Mouse (Mus musculus) limb, embryonic 14.5 days (tissue): ENCODE results near the gene Trim9. TPM values are rescaled to one million over a fixed set of nuclear protein-coding genes. Genes with fewer than 3 reads are reported as not detected.

ENCODE experiments used
- ATAC-seq: fragments of 200-750 bp; cut with Nextera tagmentation; 2 replicates; pipeline ENCODE4 v1.8.0; 2017; ENCODE audit warnings: low read depth, moderate number of reproducible peaks, moderate TSS enrichment; ENCODE audit not compliant: low FRiP score
- DNase-seq: peaks from one replicate; pipeline ENCODE4 v3.0.0-alpha.2; 2015; ENCODE audit warnings: low spot score
- H3K27ac ChIP-seq: fragments of 300-500 bp; sonication (generic); replicated peaks from 2 replicates; pipeline ENCODE4 v1.5.1; 2014; ENCODE audit warnings: low read depth, mild to moderate bottlenecking, low read length, moderate library complexity, mixed read lengths
- H3K27me3 ChIP-seq: fragments of 300-500 bp; sonication (generic); 2 replicates; pipeline ENCODE4 v1.6.1; 2014; ENCODE audit warnings: low read length, mixed read lengths; ENCODE audit not compliant: control insufficient read depth, insufficient read depth
- H3K36me3 ChIP-seq: fragments of 300-500 bp; sonication (generic); 2 replicates; pipeline ENCODE4 v1.6.1; 2014; ENCODE audit warnings: mild to moderate bottlenecking, low read length, moderate library complexity, mixed read lengths; ENCODE audit not compliant: control insufficient read depth, insufficient read depth
- H3K4me1 ChIP-seq: fragments of 300-500 bp; sonication (generic); 2 replicates; pipeline ENCODE4 v1.6.1; 2014; ENCODE audit warnings: antibody characterized with exemption, low read length, mixed read lengths; ENCODE audit not compliant: control insufficient read depth, insufficient read depth
- H3K4me2 ChIP-seq: fragments of 300-500 bp; sonication (generic); replicated peaks from 2 replicates; pipeline ENCODE4 v1.6.1; 2014; ENCODE audit warnings: low read depth, mild to moderate bottlenecking, low read length, moderate library complexity; ENCODE audit not compliant: severe bottlenecking
- H3K4me3 ChIP-seq: fragments of 300-500 bp; sonication (generic); replicated peaks from 2 replicates; pipeline ENCODE4 v1.5.1; 2014; ENCODE audit warnings: low read length
- H3K9ac ChIP-seq: fragments of 300-500 bp; sonication (generic); 2 replicates; pipeline ENCODE4 v1.6.1; 2014; ENCODE audit warnings: mild to moderate bottlenecking, low read depth, low read length, moderate library complexity; ENCODE audit not compliant: severe bottlenecking
- H3K9me3 ChIP-seq: fragments of 300-500 bp; sonication (generic); 2 replicates; pipeline ENCODE4 v1.6.1; 2016; ENCODE audit warnings: low read length; ENCODE audit not compliant: control insufficient read depth
- POLR2A ChIP-seq: fragments of 200-500 bp; IDR thresholded peaks from 2 replicates; pipeline ENCODE4 v1.8.0; 2012; ENCODE audit warnings: inconsistent platforms, mild to moderate bottlenecking, moderate library complexity, borderline replicate concordance; ENCODE audit not compliant: insufficient read depth, insufficient read length; ENCODE audit errors: extremely low read depth
- WGBS: fragments of 180-500 bp; shearing (Covaris S2); extraction: QIAGEN DNeasy Blood & Tissue Kit; methylation state at CpG from one replicate; pipeline ENCODE4 v1.1.7; 2014; 5-methylcytosine and 5-hydroxymethylcytosine counted together
- polyA plus RNA-seq, 2 experiments: library from polyadenylated mRNA; depleted of rRNA in 1 of 2; stranded (reverse) in 1 of 2; unstranded in 1 of 2; fragments of >200 nt; fragmentation: Nextera tagmentation in 1 of 2; extraction: Ambion mirVana in 1 of 2; gene quantifications; 2 replicates each; pipeline versions ENCODE4 v1.2.1 to v1.2.3; 2012 to 2014

Gene Trim9
- polyA plus RNA-seq, 2 experiments = 0.95 to 1.0 TPM

- no peak overlapping the region for H3K27ac ChIP-seq
- H3K9me3 ChIP-seq = no peaks in the 10 kb centered on the region
- no peak overlapping the region for H3K9ac ChIP-seq
- H3K4me1 ChIP-seq = no peaks in the 10 kb centered on the region; the same call in 1 of the 2 replicates
- no peaks in the 10 kb centered on the region; the same call in 1 of the 2 replicates for H3K27me3 ChIP-seq
- WGBS = 88% methylated on average over 17 of the region's 17 CpGs
- TF ChIP-seq POLR2A = no peak
- ATAC-seq (no peak), DNase-seq (no peak)
- no peaks in the 10 kb centered on the region for H3K36me3 ChIP-seq
- H3K4me3 ChIP-seq = no peak overlapping the region
- no peak overlapping the region for H3K4me2 ChIP-seq
These were observed 85.0 kb downstream of the Trim9 start for GRCm38 (mm10) chr12:70262271-70262953.

DNA sequence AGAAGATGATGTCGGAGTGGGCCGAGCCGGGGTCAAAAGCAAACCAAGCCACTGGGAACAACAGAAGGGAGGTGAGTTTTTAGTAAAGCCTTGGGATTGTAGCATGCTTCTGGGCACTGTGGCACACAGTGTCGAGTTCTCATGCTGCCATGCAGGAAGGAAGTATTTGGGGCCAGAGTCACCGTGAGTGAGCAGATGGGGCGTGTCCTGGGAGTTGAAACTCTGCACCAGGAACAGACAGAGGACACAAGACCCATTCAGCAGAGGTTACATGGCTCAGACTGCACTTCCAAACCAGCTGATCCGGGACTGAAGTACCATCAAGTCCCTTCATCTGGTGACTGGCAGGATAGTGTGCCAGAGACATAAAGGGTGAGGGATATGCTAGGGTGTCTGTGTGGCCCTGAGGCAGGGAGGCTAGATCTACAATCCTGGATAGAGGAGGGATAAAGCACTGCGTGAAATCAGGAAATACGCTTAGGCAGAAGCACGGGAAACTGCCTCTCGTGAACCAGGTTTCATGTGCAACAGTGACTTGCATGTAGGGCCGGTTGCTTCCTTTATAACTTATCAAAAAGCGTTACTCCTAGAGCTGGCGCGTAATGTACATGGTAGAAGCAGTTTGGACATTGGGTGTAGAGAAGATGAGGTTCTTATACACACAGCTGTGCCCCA, 96.1 kb downstream of the Trim9 start:
- no peak for TF ChIP-seq POLR2A
- no peaks in the 10 kb centered on the region for H3K4me1 ChIP-seq
- no peak overlapping the region for H3K27ac ChIP-seq
- no peaks in the 10 kb centered on the region for H3K36me3 ChIP-seq
- no peak for ATAC-seq
- no peak overlapping the region for H3K4me3 ChIP-seq
- no peak overlapping the region for H3K9ac ChIP-seq
- DNase-seq = no peak
- H3K4me2 ChIP-seq = no peak overlapping the region
- no peaks in the 10 kb centered on the region for H3K9me3 ChIP-seq
- no peaks in the 10 kb centered on the region for H3K27me3 ChIP-seq
- 80% methylated on average over 15 of the region's 15 CpGs for WGBS

DNA sequence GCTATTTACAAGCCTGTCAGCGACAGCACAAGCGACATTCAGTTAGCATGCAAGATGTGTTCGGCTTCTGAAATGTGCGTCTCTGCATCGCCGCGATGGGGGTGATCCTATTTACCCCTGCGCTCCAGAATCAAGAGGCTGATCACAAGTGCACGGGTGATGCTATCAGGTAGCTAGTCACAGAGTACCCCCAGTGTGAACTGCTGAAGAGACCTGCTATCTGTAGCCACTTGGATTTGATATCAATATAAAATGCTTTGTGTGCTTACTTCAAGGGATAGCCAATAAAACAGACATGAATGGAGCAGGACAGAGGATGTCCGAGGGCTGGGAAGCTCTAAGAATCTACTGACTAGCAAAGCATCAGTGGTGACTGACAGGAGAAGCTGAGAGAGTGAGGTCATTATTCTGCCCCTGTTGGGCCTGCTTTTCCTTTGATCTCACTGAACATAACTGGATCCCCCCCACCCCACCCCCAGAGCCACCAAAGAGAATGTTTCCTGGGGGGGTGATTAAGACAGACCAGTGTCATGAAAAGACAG, 97.7 kb downstream of the Trim9 start:
- no peaks in the 10 kb centered on the region for H3K4me1 ChIP-seq
- WGBS = 91% methylated on average over 10 of the region's 10 CpGs
- no peak overlapping the region for H3K4me2 ChIP-seq
- no peaks in the 10 kb centered on the region for H3K9me3 ChIP-seq
- H3K9ac ChIP-seq = no peak overlapping the region
- no peaks in the 10 kb centered on the region for H3K36me3 ChIP-seq
- no peaks in the 10 kb centered on the region for H3K27me3 ChIP-seq
- ATAC-seq (no peak), DNase-seq (no peak)
- H3K27ac ChIP-seq = no peak overlapping the region
- TF ChIP-seq POLR2A = no peak
- no peak overlapping the region for H3K4me3 ChIP-seq

DNA sequence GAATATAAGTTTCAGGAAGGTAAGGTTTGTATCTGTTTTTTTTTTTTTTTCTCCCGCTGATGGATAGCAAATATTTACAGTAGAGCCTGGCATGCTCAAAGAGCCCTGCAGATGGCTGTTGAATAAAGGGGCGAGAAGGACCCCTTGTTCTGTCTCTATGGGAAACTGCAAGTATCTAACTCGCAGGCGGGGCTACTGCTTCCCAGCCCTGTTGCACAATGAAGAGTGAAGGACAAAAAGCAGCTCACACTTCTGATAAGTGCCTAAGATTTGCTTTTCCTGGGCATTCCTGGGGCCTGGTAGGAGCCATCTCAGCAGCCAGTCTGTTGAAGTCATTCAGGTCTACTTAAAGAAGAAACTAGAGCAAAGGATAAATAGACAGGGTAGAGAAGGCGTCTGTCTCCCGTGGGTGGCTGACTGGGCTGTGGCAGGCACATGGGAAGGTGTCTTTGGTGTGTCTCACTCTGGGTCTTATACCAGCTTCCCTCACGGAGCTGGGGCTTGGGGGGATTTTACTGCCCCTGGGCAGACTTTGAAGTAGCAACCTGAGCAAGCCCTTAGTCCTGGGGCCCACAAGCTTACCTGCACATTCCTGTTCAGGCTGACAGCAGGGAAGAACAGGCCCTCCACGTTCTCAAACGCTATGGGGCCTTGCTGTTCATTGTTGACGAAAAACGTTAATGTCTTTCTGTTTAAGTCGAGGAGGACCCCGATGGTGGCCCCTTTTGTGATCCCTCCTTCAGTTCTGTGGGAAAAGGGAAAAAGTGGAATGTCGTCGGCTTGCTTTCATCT, 99.5 kb downstream of the Trim9 start:
- Histone ChIP-seq H3K27me3 (no peaks in the 10 kb centered on the region), H3K4me2 (no peak overlapping the region), H3K27ac (no peak overlapping the region), H3K36me3 (no peaks in the 10 kb centered on the region), H3K4me3 (no peak overlapping the region), H3K9me3 (no peaks in the 10 kb centered on the region), H3K9ac (no peak overlapping the region), H3K4me1 (no peaks in the 10 kb centered on the region)
- no peak for ATAC-seq
- no peak for TF ChIP-seq POLR2A
- DNase-seq = no peak
- WGBS = 52% methylated on average over 15 of the region's 15 CpGs

GRCm38 (mm10) chr12:70242550-70242949, 104.9 kb downstream of the Trim9 start:
- no peaks in the 10 kb centered on the region for H3K4me1 ChIP-seq
- H3K27me3 ChIP-seq = no peaks in the 10 kb centered on the region
- ATAC-seq (no peak), DNase-seq (no peak)
- no peak overlapping the region for H3K4me2 ChIP-seq
- no peak overlapping the region for H3K9ac ChIP-seq
- H3K36me3 ChIP-seq = no peaks in the 10 kb centered on the region
- WGBS = 79% methylated on average over 7 of the region's 7 CpGs
- no peak for TF ChIP-seq POLR2A
- no peaks in the 10 kb centered on the region for H3K9me3 ChIP-seq
- H3K4me3 ChIP-seq = no peak overlapping the region
- no peak overlapping the region for H3K27ac ChIP-seq
